Mouse (Mus musculus): ENCODE results near the gene Fpgs. TPM values are rescaled to one million over a fixed set of nuclear protein-coding genes. Genes with fewer than 3 reads are reported as not detected.

The Fpgs gene
- polyA plus RNA-seq, 1 experiment: 124 TPM

GRCm38 (mm10) chr2:32724832-32725790 is 21.2 kb upstream of the Fpgs start:
- no peak for DNase-seq (ENCODE audit: low read depth)

GRCm38 (mm10) chr2:32724149-32724548 is 20.2 kb upstream of the Fpgs start:
- no peak for DNase-seq (ENCODE audit: low read depth)

DNA sequence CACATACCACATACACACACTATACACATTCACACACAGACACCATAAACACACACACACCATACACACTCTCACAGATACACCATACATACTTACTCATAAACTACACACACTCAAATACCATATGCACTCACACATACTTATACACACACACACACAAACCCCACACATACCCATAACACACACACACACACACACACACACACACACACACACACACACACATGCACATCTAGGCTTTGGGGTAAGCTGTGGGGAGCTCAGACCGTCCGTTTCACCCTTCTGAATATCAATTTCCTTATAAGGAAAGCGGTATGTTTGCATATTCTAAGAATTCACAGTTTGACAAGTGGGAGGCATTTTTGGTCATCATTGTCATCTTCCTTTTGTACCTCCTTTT is 18.6 kb upstream of the Fpgs start:
- DNase-seq (ENCODE audit: low read depth): no peak

DNA sequence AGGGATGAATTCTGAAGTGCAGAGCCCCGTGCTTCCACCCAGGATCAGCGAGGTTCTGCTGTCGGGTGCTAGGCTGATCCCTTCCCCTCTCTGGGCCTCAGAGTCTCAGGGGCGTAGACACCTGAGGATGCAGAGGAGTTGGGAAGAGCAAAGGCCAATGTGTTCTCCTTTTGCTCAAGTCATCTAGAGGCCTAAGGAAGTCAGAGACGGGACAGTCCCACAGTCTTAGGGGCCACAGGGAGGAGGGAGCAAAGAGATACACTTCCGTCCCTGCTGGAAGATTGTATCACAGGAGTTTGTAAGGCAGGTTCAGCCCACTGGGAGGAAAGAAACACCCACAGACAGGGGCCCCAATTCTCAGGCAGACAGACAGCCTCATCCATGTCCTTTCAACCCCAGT is 18.1 kb upstream of the Fpgs start:
- no peak for DNase-seq (ENCODE audit: low read depth)

DNA sequence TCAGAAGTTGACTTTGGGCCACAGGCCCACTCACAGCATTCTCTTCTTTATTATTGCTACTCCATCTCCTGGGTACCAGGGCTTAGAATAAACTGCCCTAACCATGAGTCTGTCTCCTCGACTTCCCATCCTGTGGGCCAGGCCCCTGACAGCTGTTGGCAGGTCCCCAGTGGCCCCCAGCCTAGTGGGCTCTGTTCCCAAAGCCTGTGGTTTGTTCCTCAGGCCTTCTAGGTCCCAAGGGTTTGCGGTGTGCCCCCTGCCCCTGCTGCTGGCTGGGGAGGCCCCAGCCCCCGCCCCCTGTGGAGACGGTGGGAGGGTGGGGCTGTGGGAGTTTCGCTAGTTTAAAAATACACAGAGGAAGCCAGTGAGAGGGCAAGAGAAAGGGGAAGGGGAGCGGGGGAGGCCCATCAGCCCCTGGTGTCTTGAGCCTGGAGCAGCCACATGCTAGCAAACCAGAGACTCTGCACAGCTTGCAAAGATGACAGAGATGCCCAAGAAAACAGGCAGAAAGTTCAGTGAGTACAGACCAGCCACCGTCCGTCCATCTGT is 16.8 kb upstream of the Fpgs start, which contains the start of gene Sh2d3c:
Gene Sh2d3c, plus strand, starts transcription at position 375 of the 549 bp plus-strand sequence.
- DNase-seq (ENCODE audit: low read depth): no peak

GRCm38 (mm10) chr2:32720053-32720452 is 16.1 kb upstream of the Fpgs start:
- DNase-seq (ENCODE audit: low read depth): no peak

DNA sequence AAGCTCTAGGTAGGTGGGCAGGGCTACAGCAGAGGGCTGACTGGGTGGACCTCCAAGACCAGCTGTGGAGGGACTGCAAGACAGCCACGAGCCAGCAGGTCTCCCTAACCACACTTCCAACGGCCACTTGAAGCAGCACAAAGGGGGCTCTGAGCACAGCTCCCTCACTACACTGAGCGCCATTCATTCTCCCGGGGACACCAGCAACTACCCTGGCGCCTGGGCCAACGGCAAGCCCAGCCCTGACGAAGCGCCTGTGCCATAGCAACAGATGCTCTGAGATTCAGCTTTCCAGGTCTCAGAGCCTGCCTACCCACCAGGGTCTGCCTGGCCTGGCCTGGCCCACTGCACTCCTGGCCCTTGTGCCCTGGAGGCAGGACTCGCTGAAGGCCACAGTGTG is 14.8 kb upstream of the Fpgs start:
- no peak for DNase-seq (ENCODE audit: low read depth)

DNA sequence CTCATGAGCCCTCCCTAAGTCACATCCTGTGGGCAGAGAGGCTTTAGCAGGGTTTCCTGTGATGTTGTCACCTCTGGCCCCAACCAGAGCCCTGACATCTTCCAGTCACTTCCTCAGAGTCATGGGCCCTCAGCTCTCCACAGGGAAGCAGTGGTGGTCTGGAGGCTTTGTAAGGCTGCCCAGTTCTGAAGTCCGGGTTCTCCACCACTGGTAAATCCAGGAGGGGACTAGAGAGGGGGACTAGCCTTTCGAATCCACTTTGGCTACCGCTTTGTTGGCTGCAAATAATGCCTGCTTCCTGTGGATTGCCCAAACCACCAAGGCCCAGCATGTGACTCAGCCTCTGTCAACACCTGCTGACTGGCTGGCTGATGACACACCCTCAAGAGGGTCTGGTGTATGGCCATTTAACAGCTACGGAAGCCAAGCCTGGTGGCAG is 11.1 kb upstream of the Fpgs start:
- no peak for DNase-seq (ENCODE audit: low read depth)

GRCm38 (mm10) chr2:32714117-32714986 is 10.4 kb upstream of the Fpgs start:
- DNase-seq (ENCODE audit: low read depth): no peak

GRCm38 (mm10) chr2:32712934-32713817 is 9.2 kb upstream of the Fpgs start, which contains the start of gene Cdk9:
Gene Cdk9, minus strand, starts transcription at chr2:32713076.
- no peak for DNase-seq (ENCODE audit: low read depth)

DNA sequence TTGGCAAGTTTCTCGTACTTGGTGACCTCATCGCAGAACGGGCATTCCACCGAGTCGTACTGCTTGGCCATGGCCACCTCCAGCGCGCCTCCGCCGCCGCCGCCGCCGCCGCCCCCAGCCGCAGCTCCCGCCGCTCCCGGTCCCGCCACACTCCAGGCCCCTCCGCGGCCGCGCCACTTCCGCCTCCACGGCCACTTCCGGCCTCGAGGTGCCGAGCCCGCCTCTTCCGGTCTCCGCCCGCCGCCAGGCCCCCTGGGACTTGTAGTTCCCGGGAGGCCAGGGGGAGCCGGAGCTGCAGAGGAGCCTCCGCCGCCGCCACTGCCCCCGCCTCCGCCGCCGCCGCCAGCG is 8.6 kb upstream of the Fpgs start:
- no peak for DNase-seq (ENCODE audit: low read depth)

DNA sequence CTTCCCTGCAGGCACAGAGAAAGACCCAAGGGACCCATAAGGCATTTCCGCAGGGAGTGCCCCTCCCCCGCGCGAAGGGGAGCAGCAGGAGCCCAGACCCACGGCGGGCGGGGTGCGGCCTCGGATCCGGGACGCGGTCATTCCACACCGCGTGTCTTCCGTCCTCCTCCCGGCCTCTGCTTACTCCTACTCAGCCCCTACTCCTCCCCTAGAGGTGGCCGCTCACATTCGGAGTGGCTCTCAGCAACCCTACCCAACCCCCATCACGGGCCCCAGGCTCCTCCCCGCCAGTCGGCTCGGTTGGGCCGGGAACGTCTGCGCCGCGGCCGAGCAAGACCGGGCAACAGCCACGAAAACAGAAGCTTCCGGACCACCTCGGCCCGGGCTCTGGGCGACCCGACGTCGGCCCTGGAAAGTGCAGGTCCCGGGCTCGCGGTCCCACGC is 8.2 kb upstream of the Fpgs start:
- no peak for DNase-seq (ENCODE audit: low read depth)

DNA sequence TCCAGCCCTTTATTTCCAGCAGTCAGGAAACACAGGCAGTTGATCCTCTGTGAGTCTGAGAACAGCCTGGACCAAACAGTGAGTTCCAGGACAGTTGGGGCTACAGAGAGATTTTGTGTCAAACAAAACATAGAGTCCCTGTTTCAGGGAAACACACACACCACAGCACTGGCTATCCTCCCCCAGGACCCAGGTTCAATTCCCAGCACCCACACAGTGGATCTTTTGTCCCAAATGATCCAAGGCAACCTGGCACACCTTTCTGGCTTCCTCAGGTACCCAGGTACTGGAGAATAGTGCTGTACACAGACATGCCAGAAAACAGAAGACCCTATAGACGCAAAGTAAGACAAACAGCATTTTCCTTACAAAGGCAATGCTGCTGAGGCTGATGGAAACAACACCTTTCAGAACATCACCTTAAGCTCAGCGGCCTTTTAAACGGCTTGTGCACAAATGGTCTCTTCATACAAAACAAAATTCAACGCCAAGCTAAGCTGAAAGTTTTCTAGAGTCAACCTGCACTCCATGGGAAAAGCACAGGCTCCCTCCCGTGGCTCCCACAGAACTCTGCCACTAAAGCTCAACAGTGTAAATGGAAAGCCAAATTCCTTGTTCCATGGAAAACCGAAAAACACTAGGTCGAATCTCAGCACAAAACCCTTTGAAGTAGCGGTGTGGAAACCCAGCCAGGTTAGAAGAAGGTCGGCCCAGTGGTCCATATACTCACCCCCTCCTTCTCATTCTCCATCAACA is 7.5 kb upstream of the Fpgs start:
- DNase-seq (ENCODE audit: low read depth): no peak

GRCm38 (mm10) chr2:32710425-32710824 is 6.5 kb upstream of the Fpgs start:
- DNase-seq (ENCODE audit: low read depth): no peak

- no peak for DNase-seq (ENCODE audit: low read depth)
Measured at GRCm38 (mm10) chr2:32709521-32710137, 5.7 kb upstream of the Fpgs start.

GRCm38 (mm10) chr2:32708643-32709042 is 4.7 kb upstream of the Fpgs start:
- DNase-seq (ENCODE audit: low read depth): no peak

DNA sequence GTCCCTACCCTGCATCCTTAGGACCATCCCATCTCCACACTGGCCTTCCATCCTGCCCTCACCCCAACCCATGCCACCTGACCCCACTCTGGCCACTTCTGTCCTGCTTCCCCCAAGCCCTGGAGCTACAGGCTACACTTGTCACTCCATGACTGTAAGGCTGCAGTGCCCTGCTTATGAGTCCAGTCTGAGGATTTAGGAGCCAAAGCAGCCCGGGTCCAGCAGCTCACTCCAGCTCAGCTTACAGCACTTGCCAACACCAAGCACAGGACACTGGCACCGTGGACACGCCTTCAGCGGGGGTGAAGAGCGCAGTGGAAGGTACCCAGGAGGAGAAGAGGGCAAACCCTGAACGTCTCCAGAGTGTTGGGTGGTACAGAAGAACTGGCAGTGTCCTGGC is 3.0 kb upstream of the Fpgs start:
- no peak for DNase-seq (ENCODE audit: low read depth)

DNA sequence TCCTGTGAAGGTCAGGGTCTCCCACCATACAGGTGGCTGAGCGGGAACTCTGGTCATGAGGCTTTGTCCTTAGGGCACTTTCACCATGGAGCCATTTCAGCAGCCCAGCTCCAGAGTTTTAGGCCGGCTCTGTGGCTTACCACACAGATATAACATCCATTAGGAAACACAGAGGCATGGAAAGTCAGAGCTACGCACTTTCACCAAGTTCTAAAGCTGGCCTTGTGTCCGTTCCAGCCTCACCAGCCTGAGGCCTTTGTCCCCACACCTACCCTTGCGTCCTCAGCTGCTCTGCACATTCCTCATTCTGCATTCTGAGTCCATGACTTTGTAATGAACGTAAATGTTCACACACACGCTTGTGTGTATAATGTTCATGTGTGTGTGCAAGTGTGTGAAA is 1.1 kb upstream of the Fpgs start:
- no peak for DNase-seq (ENCODE audit: low read depth)

- DNase-seq (ENCODE audit: low read depth): no peak
Measured at GRCm38 (mm10) chr2:32703046-32703445, 899 bp downstream of the Fpgs start.
